Mouse (Mus musculus): ENCODE data around the gene Scrn1. TPM values are rescaled to one million over a fixed set of nuclear protein-coding genes. Genes with fewer than 3 reads are reported as not detected.

The Scrn1 gene
- total RNA-seq, 2 experiments from 2014 or later = 134 to 135 TPM

DNA sequence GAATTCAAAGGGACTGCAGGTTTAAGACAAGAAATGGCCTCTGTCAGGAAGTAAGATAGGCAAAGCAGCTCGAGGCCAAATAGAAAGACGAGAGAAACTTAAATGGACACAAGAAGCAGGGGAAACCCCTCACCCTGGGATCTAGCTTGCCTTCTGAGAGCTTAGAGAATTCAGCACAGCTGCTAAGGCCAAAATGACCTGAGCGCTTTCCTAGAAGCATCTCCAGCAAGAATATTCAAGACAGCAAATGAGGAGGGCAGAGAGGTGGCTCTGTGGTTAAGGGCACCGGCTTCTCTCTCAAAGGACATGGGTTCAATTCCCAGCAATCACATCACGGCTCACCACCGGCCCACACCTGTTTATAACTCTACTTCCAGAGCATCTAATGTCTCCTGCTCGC lies 29.2 kb downstream of the Scrn1 start:
- no peak for DNase-seq (ENCODE audit: low spot score in 2 of 2)

DNA sequence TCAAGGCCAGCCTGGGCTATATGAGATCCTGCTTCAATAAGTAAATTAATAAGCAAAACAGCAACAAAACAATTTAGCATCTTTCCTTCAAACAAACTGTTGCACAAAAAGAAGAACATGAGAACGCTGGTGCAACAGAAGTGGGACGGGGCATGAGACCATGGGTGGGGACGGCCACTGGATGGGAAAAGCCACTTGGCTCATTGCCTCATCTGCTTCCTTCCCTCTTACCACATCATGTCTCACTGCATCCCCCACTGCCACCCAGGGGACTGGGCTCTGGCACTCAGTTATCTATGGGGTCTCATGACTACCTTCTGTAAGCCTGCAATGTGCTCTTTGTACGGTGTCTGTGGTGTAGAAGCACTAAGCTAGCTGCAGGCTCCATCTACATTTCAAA lies 30.8 kb downstream of the Scrn1 start:
- DNase-seq (ENCODE audit: low spot score in 2 of 2) = no peak

DNA sequence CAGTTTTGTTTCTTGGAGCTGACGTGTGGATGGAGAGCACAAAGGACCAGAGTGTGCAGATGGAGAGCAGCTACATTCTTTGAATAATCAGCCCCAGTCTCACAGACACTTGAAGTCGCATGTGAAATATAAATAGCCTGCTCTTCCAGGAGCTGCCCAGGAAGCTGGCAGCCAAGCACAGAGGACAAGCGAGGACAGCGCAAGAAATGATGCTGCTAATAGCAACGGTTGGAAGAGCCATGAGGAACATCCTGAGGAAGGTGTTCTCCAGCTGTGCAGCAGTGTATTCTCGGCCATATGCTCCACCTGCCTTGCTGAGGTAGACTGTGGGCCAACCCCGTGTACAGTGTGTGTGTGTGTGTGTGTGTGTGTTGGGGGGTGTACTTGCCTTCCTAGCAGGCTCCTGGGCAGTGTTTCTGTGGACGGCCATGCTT lies 35.2 kb downstream of the Scrn1 start:
- no peak for DNase-seq (ENCODE audit: low spot score in 2 of 2)

DNA sequence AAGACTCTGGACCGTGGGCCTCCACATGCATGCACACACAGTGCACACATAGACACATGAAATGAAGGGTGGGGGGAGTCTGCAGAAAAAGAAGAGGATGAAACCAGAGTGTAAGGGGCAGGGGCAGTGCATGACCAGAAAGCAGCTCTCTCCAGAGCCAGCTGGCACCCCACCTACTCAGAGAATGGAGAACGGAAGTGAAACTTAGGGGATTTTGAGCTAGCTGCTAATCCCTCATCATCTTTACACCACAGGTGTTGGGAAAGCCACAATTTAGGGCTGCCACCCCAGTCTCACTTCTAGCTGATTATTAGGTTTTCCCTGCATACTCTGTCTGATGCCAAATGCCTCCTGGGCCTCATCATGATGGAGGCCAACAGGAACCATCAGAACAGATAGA lies 36.1 kb downstream of the Scrn1 start:
- DNase-seq (ENCODE audit: low spot score in 2 of 2) = no peak

DNA sequence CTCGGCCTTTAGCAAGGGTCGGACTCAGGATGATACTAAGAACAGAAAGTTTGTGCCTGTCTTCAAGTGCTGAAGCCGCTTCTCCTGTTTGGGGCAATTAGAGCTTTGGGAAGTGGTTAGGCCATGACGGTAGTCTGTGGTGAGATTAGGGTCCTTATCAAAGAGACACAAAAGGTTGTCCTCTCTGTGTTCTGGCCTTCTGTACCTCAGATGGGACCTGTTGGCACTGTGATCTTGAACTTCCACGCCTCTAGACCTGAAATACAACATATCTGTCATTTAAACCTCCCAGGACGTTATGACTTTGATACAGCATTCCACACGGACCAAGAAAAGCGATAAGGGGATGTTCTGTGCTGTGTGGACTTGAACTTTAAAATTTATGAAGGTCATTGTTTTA lies 37.6 kb downstream of the Scrn1 start:
- no peak for DNase-seq (ENCODE audit: low spot score in 2 of 2)

DNA sequence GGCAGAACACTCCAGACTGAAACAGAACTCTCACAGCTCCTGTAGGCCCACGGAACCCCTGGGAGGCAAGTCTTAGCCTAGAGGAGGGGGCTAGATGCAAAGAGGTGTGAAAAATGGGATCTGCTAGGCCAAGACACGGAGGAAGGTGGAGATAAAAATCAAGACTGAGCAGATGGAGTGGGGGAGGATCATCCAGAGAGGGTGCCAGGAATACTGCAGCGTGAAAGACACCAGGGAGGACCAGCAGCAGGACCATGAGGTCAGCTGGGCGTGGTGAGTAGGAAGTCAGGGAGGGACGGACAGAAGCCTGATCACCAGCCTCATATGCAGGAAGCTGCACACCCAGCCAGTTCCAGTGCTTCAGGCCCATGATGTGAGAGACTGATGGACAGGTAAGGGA lies 47.5 kb downstream of the Scrn1 start:
- no peak for DNase-seq (ENCODE audit: low spot score in 2 of 2)

DNA sequence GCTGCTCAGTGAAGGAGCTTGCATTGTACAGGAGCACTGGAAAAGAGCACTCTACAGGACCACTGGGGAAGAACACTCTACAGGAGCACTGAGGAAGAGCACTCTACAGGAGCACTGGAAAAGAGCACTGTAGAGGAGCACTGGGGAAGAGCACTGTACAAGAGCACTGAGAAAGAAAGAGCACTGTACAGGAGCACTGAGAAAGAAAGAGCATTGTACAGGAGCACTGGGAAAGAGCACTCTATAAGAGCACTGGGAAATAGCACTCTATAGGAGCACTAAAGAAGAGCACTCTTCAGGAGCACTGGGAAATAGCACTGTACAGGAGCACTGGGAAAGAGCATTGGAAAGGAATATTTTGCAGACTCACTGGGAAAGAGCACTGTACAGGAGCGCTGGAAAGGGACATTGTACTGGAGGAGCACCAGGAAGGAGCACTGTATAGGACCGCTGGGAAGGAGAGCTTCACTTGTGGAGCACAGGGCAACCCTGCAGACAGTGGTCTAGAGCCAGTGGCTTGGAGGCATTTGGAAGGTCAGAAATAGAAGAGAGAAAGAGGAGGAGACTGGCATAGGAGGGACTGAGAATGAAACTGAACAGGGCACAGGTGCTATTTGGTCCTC lies 49.7 kb downstream of the Scrn1 start:
- no peak for DNase-seq (ENCODE audit: low spot score in 2 of 2)

DNA sequence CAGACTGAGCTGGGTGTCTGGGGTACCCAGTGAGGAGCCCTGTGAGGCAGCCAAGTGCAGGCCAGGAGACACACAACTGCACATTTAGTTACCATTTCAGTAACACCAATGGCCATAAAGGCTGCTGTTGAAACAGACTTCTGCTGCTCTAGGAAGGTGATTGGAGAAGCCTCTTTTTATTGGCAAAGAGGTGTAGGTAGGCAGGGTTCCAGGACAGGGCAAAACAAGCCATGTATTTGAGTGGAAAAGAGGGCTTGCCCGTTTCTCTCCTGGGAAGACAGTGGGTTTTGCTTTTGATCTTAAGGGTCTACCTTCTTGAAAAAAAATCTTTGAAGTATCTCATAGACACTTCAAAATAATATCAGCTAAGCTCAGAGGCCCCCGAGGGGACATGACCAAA lies 54.0 kb downstream of the Scrn1 start:
- DNase-seq (ENCODE audit: low spot score in 2 of 2) = no peak

DNA sequence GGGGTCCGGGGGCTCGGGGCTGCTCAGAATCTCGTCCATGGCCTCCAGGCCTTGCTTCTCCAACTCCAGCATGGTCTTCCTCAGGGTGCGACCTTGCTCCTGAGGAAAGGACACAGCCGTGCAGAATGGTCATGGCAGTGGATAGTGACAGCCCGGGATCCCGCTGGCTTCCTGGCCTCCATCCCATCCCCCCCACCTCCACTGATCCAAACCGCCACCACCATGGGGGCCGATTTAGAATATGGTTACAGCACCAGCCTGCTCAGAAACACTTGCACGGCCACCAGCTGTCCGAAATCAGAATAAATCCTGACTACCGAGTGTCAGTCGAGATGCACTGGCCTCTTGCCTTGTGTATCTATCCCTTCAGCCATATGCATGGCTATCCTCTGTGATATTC lies 57.0 kb downstream of the Scrn1 start:
- no peak for DNase-seq (ENCODE audit: low spot score in 2 of 2)

DNA sequence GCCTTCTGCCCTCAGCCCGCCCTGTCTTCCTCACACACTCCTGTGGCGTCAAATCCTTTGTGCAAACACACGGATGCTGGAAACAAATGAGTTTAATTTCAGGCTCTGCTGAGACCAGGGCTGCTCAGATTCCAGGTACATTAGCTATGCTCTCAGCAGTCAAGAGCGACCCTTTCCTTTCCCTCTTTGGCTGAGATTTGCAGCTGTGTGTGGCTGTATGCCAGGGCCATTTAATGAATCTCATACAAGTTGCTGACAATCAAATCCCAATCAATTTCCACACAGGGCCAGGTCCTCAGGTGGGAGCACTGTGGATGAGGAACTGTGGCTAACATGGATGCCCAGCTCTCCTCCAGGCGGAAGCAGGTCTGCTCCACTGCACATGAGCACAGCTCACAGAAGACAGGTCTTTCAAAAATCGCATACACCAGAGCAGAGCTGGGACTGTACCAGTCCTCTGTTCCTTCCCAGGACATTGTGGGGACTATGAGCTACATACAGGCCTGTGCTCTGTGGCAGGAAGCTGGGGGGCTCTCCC lies 58.0 kb downstream of the Scrn1 start:
- DNase-seq (ENCODE audit: low spot score in 2 of 2) = no peak

DNA sequence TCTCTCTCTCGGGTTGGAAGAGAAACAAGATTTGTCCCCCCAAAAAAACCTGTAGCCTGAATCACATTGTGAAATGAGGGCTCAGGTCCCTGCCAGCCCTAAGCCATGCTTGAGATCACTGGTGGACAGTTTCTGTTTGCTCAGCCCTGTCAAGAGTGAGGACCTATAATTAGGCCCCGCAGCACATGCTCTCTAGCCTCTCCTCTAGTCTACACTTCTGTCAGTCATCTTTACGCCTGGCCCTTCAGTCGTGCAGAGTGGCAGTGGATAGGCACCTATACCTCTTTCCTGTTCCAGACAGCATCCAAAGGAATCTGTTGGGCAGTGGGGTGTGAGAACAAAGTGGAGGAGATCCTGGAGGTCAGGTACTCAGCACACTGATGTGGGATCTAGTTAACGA lies 58.5 kb downstream of the Scrn1 start:
- DNase-seq (ENCODE audit: low spot score in 2 of 2) = no peak

DNA sequence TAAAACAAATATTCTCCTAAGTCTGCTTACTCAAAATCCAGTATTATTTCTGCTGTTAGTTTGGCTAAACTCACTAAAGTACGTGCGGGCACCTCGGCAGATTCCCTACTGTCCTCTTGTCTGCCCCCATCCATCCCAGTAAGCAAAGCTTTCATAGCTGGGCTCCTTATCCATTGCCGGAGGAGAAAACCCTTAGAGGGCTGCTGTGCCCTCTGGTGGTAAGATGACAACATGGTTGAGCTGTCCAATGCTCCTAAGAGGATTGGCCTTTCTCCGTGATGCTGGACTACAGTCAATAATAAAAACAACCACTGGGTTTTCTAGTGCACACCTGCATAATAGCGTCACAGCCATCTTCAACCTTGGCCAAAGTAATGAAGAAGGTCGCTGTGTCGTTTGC lies 59.3 kb downstream of the Scrn1 start:
- DNase-seq (ENCODE audit: low spot score in 2 of 2) = peak in 1 of 2 experiments; percentile 68

DNA sequence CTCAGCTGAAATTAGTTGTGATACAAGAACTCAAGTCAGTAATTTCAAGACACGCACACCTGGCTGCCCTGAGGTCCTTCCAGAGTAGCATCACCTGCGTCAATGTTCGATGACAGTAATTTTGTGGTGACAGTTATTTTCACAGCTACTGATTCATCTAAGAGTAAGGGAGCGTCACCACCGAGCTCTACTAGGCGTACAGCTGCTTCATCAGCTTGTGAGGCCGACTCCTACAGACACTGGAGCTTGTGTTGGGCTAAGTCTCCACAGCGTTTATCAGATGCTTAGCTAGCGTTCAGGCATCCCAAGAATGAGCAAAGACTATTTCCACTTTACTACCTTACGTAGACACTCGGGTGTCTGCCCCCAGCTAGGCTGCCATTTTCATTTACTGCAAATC lies 60.0 kb downstream of the Scrn1 start:
- no peak for DNase-seq (ENCODE audit: low spot score in 2 of 2)

DNA sequence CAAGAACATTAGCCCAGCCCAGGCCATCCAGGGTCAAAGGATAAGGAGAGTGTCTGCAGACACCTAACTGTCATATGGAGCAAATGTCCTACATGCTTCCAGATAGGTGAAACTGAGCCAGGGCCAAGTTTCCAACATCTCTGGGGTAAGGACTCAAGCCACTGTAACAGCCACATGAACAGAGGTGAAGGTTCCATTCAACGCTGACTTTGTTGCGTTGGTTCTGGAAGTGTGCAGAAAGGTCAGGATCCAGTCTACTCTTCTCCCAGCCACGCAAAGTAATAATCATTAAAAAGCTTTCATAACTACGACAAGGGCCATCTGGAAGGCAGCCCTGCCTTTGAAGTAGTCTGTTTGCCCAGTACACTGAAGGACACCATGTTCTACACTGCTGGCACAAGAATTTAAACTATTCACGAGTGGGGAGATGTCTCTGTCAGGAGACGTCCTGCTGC lies 63.6 kb downstream of the Scrn1 start:
- DNase-seq (ENCODE audit: low spot score in 2 of 2) = no peak

DNA sequence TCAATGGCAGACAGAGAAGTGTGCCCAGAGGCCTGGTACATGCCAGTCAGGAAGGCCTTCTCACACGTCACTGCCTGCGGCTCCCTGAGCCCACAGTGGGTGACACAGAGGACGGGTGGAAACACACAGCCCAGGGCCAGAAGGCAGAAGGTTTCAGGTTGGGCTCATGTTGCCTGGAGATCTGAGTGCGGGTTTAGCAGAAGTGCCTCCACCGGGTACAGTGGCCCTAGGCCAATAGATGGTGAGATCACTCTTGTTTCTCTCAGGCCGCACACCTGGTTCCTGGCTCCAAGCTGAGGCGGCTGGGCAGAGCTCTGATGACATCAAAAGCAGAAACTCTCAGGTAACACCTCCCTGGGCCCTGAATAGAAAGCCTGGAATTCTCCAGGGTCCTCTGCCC lies 70.1 kb downstream of the Scrn1 start:
- no peak for DNase-seq (ENCODE audit: low spot score in 2 of 2)

DNA sequence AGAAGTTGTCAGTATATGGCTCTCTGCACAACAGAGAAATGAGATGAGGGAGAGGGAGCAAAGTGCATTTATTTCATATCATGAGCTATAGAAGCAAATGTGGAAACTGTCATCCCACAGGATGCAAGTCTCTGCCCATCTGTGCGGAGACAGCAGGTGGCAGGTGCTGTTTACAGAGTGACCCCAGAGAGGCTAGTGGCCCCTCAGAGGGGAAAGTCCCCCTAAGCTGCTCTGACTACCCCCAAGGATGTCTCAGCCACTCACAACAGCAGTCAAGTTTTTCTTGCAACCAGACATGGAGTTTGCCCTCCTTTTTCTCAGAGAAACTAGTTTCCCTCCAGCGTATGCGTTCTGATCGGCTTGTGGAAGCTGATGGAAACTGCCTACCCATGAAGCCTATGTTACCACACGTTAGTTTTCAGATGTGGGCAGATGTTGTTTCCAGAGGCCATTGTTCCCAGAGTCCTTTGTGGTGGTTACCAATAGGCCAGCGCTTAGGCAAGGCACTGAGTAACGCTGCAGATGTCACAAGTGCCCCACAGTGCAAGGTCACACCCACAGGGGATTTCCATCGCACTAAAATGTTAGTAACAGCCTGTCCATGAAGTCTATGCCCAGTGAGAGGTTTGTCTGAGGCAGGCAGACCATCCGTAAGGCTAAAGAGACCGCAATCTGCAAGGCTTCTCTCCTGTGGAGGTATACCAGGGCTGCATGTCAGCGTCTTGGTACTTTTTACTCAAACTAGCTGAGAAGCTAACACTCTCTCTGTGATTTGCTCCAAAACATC lies 71.5 kb downstream of the Scrn1 start:
- DNase-seq (ENCODE audit: low spot score in 2 of 2) = no peak

DNA sequence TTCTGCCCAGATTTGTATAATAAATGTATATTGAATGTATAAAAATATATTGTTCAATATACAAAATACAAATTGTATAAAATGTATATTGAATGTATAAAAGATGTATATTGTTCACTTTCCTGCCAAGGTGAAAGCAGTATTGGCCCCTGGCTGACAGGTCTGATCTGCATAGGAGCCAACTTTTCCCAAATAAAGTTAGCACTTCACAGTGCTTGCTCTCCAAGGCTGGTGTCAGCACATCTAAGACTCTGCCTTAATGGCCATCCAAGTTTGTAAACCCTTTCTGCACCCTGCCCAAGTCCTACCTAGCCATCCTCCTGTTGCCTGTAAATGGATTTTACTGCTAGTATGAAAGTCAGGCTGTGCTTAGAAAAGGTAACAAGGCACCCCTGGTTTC lies 72.2 kb downstream of the Scrn1 start:
- no peak for DNase-seq (ENCODE audit: low spot score in 2 of 2)

DNA sequence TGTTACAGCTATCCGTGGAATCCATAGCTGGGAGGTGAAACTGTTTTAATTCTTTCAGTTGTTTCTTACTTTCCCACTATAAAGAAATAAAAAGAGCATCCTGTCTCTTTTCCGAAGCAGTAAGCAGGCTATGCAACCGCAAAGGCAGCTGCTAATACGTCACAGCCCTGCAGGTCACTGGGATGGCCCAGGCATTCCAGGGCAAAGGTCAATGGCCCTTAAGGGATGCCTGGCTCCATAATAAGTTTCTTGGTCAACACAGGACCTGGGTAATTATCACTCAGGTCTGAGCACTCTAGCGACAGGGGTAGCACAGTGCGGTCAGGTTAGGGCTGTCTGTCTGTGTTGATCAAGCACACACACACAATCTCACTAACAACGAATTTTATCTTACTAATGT lies 75.2 kb downstream of the Scrn1 start:
- no peak for DNase-seq (ENCODE audit: low spot score in 2 of 2)

DNA sequence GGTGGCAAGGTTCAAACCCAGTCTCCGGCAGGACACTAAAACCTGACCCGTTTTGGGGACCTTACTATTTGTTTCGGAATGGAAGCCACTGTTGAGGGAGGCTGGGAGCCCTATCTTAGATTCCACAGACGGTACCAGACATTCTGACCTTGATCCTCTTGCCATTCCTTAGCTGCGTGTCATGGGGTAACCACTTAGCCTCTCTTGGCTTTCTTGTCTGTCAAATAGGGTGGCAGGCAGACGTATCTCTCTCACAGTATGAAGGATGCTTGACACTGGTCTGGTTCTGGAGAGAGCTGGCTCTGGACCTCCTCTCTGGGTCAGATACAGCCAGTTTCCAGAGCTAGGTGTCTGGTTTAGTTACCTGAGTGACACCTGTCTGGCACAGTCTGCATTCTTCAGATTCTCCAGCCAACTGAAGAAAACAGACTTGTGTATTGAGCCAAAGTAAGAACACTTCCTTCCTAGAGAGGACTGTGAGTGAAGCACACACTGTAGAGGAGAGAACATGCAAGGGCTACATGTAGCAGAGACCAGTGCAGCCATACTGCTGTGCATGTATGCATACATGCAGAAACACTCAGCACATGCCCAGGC lies 80.2 kb downstream of the Scrn1 start:
- no peak for DNase-seq (ENCODE audit: low spot score in 2 of 2)

DNA sequence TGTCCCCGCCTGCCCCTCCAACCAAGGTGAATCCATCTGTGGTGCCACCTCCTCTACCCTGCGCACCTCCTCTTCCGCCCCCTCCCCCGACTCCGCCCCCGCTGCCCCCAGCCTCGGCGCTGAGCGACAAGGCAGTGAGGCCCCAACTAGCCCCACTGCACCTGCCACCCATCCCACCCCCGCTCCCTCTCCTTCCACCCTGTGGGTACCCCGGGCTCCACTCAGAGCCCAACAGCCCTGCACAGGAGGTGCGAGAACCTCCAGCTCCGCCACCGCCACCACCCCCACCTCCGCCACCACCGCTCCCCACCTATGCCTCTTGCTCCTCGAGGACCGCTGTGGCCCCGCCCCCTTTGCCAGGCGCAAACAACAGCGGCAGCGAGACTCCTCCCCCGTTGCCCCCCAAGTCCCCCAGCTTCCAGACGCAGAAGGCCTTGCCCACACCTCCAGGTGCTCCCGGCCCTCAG lies 80.8 kb downstream of the Scrn1 start:
- no peak for DNase-seq (ENCODE audit: low spot score in 2 of 2)

DNA sequence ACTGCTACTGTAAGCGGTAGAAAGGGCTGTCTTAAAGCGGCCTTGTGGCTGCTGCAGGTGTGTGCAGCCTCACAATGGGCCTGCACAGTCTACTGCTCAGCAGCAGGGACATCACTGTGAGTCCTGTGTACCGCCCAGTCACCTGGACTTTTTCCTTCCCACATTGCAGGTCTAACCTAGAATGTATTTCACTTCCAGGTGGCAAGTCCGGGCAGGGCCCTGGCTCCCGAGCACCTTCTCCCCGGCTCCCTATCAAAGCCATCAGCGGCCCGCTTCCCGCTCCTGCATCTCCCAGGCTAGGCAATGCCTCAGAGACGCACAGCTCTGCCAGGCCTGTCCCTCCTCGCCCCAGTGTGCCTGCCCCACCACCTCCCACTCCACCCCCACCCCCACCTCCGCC lies 81.3 kb downstream of the Scrn1 start:
- DNase-seq (ENCODE audit: low spot score in 2 of 2) = no peak

Measured in layer of hippocampus, postnatal 14 days (tissue).